Mouse (Mus musculus): ENCODE results near the gene Slc44a2.

- TF ChIP-seq MAX (IDR thresholded peaks at IDR 0.05; ENCODE audit: low read depth): no peak
- TF ChIP-seq MYOD1 (IDR thresholded peaks at IDR 0.05; ENCODE audit: control insufficient read depth in 1 of 3, insufficient read length in 2 of 3, low read depth in 2 of 3): no peak
- TF ChIP-seq POLR2A (IDR thresholded peaks at IDR 0.05; ENCODE audit: insufficient read length, low read depth): no peak
- no peak for TF ChIP-seq CEBPB (IDR thresholded peaks at IDR 0.05; ENCODE audit: insufficient read depth, poor library complexity, severe bottlenecking)
These were observed 28.2 kb upstream of the Slc44a2 start for GRCm38 (mm10) chr9:21292271-21292670.

Measured in myocyte (in vitro differentiated cells).